Mouse (Mus musculus): ENCODE measurements around the gene Igf2bp1.
"Not testable (repeated sequence)": the region's sequence is repeated elsewhere in the genome, so short reads cannot be mapped to it uniquely, and the experiment has no call there.

- not testable (repeated sequence) for TF ChIP-seq CTCF (IDR thresholded peaks at IDR 0.05; ENCODE audit: low read depth, low read length); GATA1 (IDR thresholded peaks at IDR 0.05; ENCODE audit: borderline replicate concordance, low read length); TAL1 (conservative IDR thresholded peaks at IDR 0.05; ENCODE audit: low read depth, low read length)
These were observed 82.3 kb downstream of the Igf2bp1 start for GRCm38 (mm10) chr11:95923477-95923876.
